Mouse (Mus musculus) skeletal muscle tissue, adult 2 months (tissue): ENCODE measurements around the gene Syce2.
A peak's percentile ranks its signal among the peaks of the same experiment; 100 is the strongest.

Source experiments
- DNase-seq: peaks from one replicate; pipeline ENCODE4 v3.0.0-alpha.2; 2012; ENCODE audit warnings: low read depth, low spot score

Syce2 gene

DNA sequence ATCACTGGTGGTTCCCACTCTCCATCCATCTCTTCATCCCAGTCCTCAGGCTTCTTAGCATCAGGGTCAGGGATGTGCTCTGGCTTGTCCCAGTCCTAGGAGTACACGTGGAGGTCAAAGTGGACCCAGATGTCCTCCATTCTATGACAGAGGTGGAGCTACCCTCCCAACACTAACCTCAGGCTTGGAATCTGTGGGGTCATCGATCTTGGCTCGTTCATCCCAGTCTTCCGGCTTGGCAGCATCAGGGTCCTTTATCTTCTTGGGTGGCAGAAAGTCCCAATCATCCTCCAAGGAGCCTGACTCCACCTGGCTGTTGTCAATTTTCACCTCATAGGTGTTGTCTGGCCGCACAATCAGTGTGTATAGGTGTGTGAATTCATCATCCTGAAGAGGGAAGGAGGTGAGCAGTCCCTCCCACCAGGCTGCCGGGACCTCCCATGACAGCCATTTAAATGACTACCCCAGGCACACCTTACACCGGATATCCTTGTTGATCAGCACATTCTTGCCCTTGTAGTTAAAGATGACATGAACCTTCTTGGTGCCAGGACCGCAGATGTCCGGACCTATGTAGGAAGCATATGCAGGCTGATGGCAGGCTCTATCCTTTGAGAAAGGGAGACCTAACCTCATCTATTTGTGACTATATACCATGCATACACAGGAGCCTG, 27.4 kb upstream of the Syce2 start:
- no peak for DNase-seq

DNA sequence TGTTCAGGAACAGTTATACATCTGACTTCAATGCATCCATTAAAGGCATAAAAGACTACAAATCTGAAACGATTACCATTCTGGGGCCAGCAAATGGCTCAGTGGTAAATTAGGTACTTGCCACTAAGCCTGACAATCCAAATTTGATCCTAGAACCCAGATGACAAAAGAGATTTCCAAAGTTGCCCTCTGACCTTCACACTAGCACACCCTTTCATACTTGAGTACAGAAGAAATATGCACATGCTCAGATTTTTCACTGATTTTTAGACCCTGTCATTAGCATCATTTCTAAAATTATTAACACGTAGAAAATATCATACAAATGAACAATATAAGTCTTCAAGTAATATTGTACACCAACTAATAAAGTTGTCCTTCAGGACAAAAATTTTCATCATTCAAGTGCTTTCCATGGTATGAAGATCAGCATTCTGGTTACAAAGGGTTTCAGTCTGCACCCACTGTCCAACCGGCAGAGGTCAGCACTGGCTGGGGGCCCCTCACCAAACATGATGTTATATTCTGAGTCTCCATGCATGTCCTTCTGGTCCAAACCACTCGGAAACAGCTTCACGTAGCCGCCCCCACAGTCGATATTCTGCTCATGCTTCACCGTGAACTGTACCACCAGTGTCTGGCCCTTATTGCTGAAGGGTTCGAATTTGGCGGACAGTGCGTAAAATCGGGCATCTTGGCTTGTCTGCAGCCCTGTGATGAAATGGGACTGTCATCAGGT, 26.4 kb upstream of the Syce2 start:
- no peak for DNase-seq

DNA sequence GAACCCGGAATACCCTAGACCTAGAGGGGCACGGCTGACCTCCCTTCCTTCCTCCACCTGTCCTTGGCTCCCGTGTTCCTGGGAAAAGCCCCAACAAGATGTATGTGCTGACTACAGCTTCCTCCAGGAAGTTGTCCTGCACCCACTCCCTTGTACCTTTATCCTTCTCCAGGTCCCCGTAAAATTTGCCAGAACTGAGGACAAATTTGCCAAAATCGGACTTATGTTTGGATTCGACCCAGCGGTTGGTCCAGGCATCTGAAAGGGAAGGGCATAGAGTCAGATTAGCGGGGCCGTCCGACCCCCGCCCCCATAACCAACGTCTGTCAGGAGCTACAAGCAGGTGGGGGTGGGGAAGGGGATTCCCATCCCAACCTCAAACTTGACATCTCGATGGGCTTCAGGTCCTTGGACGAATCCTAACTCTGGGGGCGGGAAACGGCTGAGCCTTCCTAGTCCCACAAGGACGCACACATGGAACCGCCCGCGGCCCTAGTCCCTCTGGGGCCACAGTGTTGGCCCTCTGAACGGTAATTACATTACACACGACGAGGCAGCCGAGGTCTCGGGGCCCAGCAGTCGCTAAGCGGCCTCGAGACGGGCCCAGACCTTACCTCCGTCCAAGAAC, 25.7 kb upstream of the Syce2 start:
- no peak for DNase-seq

DNA sequence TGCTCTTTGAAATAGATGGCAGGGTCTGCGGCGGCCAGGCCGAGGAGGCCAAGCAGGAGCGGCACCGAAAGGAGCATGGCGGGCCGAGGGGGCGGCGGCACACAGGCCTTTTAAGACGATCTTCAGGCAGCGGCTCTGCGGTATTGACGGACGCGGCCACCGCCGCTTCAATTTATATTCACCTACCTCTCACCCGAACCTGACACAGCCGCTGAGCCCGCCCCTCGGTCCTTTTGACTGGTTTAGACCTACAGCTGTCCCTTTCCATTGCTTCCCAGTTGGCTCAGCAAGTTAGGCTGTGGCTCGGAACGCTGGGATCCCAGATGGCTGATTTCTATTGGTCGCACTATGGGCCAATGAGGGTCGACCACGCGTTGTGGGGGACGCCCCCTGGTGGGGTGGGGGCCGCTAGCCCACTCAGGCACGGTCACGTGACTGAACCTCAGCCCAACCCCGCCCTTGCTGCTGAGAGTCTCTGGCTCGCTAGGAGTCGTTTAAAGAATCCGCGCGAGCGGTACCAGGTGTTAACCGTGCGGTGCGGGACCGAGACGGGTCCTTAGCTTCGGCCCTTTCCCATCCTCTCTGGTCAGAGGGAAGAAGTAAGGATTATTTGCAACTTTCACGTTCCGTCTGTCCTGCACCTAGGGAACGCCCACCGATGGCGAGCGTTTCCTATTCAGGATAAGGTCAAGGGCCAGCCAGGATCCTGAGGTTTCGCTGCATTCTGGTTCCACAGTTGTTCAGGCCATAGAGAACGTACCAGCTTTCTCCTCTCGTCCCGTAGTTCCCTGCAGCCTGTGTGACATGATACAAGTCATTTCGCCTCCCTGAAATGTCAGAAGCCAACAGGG, 25.0 kb upstream of the Syce2 start, which contains the start of gene Calr:
Gene Calr (minus strand): TSS at position 213 of the 851 bp plus-strand sequence.
- DNase-seq, result peak; percentile 100

- no peak for DNase-seq
These were observed 24.1 kb upstream of the Syce2 start for GRCm38 (mm10) chr8:84847684-84848435.

GRCm38 (mm10) chr8:84856434-84856833, 15.5 kb upstream of the Syce2 start:
- DNase-seq, result no peak

DNA sequence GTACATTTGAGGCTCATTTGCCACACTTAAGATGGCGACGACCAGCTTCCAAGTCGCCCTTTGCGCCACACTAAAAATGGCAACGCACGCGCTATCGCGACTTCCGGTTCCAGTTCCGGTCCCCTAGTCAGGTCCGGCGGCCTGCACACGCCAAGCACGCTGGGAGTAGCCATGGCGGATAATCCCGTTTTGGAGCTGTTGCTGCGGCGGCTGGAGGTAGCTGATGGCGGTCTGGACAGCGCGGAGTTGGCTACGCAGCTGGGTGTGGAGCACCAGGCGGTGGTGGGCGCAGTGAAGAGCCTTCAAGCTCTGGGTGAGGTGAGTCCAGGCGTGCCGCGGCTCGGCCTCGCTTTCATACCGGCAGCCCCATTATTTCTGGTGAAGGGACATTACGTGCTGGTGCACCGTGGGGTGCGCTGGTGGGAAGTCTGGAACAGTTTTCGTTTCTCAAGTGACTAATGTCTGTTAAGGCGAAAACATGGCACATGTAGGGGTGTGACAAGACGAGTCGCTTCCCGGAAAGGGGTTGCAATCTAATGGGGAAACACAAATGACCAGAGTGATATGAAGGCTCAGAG, 15.0 kb upstream of the Syce2 start, which contains the start of gene Farsa:
Gene Farsa (plus strand): TSS at position 126 of the 578 bp plus-strand sequence.
- DNase-seq, result peak; percentile 91

DNA sequence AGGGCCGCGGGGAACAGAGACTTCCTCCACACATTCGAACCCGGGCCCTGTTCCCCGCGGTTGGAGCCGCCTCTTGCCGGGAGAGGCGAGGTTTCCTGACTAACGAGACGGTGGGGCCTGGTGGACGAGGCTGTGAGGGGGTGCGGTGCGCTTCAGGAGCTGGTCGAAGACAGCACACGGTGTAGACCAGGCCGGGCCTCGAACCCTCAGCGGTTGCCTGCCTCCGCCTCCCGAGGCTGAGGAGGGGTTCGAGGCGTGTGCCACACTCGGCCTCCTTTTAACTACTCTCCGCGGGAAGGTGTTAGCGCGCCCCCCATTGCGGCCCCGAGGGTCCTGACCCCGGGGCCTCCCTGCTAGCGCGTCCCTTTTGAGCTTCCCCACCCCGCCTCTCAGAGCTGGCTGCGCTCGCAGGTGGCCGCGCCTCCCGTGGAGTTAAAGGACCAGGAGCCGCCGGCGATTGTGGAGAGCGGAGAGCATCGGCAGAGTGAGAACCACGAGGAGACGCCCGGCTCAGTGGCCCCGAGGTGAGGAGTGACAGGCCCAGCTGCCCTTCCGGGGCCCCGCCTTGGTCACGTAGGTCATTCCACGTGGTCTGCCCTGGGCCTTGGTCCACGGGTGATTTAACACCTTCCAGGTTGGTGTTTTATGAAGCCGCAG, 526 bp downstream of the Syce2 start:
- no peak for DNase-seq

GRCm38 (mm10) chr8:84873016-84873415, 1.1 kb downstream of the Syce2 start:
- no peak for DNase-seq

DNA sequence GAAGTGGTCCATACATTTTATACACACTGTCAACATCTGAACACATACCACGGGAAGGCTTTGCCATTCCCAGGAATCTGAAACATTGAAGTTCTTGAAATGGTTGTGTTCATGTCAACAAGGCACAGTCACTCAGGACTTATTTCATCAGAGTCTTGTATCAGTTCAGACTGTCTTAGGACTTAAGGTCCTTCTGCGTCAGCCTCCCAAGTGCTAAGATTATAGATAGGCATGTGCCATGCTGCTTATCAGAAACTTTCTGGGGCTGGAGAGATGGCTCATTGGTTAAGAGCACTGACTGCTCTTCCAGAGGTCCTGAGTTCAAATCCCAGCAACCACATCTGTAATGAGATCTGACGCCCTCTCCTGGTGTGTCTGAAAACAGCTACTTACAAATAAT, 2.4 kb downstream of the Syce2 start:
- DNase-seq, result no peak

DNA sequence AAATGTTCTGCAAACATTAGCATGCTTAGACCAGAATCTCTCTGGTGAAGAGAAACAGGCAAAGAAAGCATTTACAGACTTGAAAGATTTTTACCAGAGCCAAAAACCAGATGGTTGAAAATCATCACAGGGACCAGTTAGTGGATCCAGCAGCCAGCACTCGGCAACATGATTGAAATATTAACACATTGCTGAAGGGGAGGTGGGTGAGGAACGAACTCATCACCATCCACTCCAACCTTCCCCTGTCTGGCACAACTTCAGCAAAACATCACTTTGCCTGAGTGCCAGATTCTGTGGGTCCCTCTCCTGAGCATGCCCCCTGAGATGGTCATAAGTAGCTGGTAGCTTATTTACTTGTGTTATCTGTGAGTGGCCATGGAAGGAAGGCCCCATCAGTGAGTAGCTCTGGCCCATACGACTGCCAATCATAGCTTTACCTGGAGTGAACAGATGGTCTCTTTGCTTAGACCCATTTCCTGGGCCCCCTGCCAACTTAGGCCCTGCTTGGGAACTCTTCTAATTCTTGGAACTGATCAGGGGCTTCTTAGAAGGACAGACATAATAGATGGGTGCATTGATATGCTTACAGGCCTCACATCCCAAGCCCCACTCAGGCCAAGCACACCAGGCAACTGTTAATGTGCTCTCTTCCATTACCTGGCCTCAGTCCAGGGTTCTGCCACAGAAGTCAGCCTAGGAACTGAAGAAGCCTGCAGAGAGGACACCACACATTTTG, 5.6 kb downstream of the Syce2 start:
- no peak for DNase-seq

- no peak for DNase-seq
These were observed 7.0 kb downstream of the Syce2 start for GRCm38 (mm10) chr8:84878915-84879314.

- DNase-seq, result no peak
These were observed 12.8 kb downstream of the Syce2 start for GRCm38 (mm10) chr8:84884728-84885127.

DNA sequence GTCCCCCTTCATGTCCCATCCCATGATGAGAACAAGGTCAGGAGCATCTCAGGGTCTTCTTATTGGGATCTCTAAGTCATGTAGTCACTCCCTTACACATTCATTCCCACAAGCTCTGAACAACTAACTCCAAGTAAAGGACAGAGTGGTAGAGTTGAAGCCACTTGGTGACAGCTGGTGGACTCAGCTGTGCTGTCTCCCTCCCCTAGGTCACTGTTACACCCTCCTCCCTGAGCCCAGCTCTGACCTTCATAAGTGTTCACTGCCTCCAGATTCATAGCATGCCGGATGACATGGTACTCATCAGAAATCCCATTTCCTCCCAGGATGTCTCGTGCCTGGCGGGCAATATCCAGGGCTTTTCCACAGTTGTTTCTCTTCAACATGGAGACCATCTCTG, 16.4 kb downstream of the Syce2 start:
- no peak for DNase-seq

DNA sequence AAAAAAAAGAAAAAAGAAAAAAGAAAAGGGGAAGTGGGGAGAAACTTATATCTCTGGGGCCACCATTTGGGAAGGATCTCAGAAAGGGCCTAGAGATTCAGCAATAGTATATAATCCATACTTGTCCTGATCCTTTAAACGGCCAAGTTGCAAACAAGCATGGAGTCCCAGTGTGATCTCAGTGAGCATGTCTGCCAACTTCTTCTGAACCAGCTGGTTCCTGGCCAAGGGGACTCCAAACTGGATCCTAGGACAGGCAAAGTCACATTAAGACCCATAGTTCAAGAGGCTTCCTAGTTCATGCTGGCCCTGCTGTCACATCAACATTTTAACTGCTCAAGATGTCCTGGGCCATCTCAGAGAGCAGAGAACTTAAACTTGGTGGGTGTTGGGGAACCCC, 17.2 kb downstream of the Syce2 start:
- DNase-seq, result no peak

DNA sequence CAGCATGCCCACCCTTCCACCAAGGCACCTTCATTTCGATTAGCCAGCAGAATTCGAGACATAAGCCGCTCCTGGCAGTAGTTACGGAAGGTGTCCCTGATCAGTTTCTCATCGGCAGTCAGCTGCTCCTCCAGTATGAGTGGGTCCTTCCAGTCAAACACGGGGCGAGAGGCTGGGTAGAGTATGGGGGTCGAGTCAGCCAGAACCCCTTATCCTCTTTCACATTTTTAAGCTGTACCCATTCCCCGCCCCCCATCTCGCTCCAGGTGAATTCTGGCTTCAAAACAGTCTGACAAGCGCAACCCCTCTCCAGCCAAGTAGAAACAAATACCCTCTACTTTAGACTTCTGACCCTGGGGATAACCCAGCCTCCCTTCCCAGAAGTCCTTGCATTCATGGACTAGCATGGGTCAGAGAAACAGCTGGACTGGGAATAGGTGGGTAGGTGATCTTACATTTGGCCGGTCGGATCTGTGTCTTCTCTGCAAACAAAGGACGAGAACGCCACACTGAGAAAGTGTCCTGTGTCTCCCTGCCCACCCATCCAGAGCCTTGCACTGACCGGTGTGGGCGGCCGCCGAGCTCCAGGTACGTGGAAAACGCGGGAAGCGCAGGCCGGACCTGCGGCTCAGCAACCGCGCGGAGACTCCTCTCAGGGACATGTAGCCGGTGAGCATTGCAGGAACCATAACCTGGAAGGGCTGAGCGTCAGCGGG, 21.2 kb downstream of the Syce2 start:
- DNase-seq, result no peak

DNA sequence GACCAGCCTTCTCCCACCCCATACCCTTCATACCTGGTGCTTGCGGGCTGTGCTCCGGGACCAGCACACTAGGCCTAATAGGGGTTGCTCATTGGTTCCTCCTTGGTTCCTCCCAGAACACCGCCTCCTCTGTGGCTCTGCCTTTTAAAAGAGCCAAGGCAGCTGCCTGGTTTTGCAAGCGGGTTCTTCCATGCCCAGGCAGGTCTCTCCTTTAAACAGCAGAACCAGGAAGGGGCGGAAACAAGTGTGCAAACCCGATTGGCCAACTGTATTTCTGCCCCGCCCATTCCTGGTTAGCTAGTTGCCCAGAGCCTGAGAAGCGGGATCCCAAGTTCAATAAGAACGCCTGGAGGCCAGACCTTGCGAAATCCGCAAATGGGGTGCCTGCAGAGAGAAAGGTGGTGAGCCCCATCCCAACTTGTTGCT, 21.8 kb downstream of the Syce2 start, which contains the start of gene Gcdh:
Gene Gcdh (minus strand): TSS at position 213 of the 426 bp plus-strand sequence.
- peak; percentile 95 for DNase-seq

DNA sequence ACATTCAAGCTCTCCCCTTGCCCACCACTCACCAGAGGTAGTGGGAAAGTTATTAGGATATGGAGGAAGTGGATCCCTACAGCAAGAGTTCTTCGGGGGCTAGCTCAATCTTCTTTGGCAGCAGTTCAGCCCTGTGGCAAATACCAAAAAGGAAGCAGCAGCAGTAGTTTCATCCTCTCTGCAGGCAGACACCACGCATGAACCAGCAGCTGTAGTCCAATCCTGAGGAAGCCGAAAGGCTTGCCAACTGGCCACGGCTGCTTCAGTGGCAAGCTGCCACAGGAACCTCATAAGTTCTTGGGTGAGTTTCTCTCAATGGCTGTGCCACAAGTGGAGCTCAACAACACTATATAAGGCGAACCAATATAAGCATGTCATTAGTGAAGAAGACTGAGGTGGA, 24.1 kb downstream of the Syce2 start:
- DNase-seq, result no peak

GRCm38 (mm10) chr8:84901071-84901470, 29.2 kb downstream of the Syce2 start:
- no peak for DNase-seq
